Mouse (Mus musculus): ENCODE results near the gene Maneal.

GRCm38 (mm10) chr4:124840998-124841397 lies 21.0 kb downstream of the Maneal start:
- TF ChIP-seq ELF1 (IDR thresholded peaks at IDR 0.05; ENCODE audit: low read depth, low read length) = no peak
- no peak for TF ChIP-seq ZNF384 (IDR thresholded peaks at IDR 0.05; ENCODE audit: low read depth, low read length)
- no peak for TF ChIP-seq MXI1 (IDR thresholded peaks at IDR 0.05; ENCODE audit: low read depth, low read length)
- no peak for TF ChIP-seq JUND (conservative IDR thresholded peaks at IDR 0.05; ENCODE audit: low read depth, low read length)
- peak in 1 of 2 experiments; percentile 45; a peak in 2 of 4 replicates for TF ChIP-seq CTCF (conservative IDR thresholded peaks at IDR 0.05 in 1 of 2, IDR thresholded peaks at IDR 0.05 in 1 of 2; ENCODE audit: low read depth in 2 of 2, low read length in 2 of 2)
- no peak for TF ChIP-seq MAX (IDR thresholded peaks at IDR 0.05; ENCODE audit: low read length)
- no peak for TF ChIP-seq EP300 (IDR thresholded peaks at IDR 0.05; ENCODE audit: low read length)
- no peak for TF ChIP-seq ZKSCAN1 (IDR thresholded peaks at IDR 0.05; ENCODE audit: borderline replicate concordance, low read depth, low read length)
- no peak for TF ChIP-seq ZC3H11A (IDR thresholded peaks at IDR 0.05; ENCODE audit: low read depth, low read length)
- TF ChIP-seq POLR2A (IDR thresholded peaks at IDR 0.05; ENCODE audit: low read depth, low read length) = no peak
- TF ChIP-seq TCF12 (IDR thresholded peaks at IDR 0.05; ENCODE audit: low read depth, low read length) = no peak
- no peak for TF ChIP-seq USF1 (IDR thresholded peaks at IDR 0.05; ENCODE audit: low read depth, low read length)
- TF ChIP-seq BHLHE40 (IDR thresholded peaks at IDR 0.05; ENCODE audit: low read depth, low read length) = no peak

All from CH12.LX (cell line).